Mouse (Mus musculus): ENCODE measurements around the gene Nthl1.
A peak's percentile ranks its signal among the peaks of the same experiment; 100 is the strongest.
"Not testable (repeated sequence)": the region's sequence is repeated elsewhere in the genome, so short reads cannot be mapped to it uniquely, and the experiment has no call there.

The Nthl1 gene

GRCm38 (mm10) chr17:24650070-24650616, 17.7 kb downstream of the Nthl1 start, which contains the start of gene Slc9a3r2:
Slc9a3r2 (minus strand) TSS chr17:24650327.
- no peak for DNase-seq (ENCODE audit: low read depth, low spot score)

- no peak for DNase-seq (ENCODE audit: low read depth, low spot score)
These were observed 18.3 kb downstream of the Nthl1 start for GRCm38 (mm10) chr17:24650766-24651165.

GRCm38 (mm10) chr17:24651835-24652234, 19.4 kb downstream of the Nthl1 start:
- DNase-seq (ENCODE audit: low read depth, low spot score): no peak

GRCm38 (mm10) chr17:24653967-24654710, 21.7 kb downstream of the Nthl1 start:
- peak; percentile 60 for DNase-seq (ENCODE audit: low read depth, low spot score)

- DNase-seq (ENCODE audit: low read depth, low spot score): no peak
These were observed 22.5 kb downstream of the Nthl1 start for GRCm38 (mm10) chr17:24654969-24655368.

- DNase-seq (ENCODE audit: low read depth, low spot score): no peak
These were observed 25.7 kb downstream of the Nthl1 start, which contains the start of gene Npw for GRCm38 (mm10) chr17:24658017-24658758. Npw (minus strand) TSS chr17:24658457.

- DNase-seq (ENCODE audit: low read depth, low spot score): not testable (repeated sequence)
These were observed 34.5 kb downstream of the Nthl1 start for GRCm38 (mm10) chr17:24667011-24667410.

- peak; percentile 50 for DNase-seq (ENCODE audit: low read depth, low spot score)
These were observed 34.9 kb downstream of the Nthl1 start for GRCm38 (mm10) chr17:24667416-24667815.

- not testable (repeated sequence) for DNase-seq (ENCODE audit: low read depth, low spot score)
These were observed 36.7 kb downstream of the Nthl1 start for GRCm38 (mm10) chr17:24669214-24669544.

- peak; percentile 89 for DNase-seq (ENCODE audit: low read depth, low spot score)
These were observed 37.2 kb downstream of the Nthl1 start, which contains the start of gene Zfp598 for GRCm38 (mm10) chr17:24669545-24670245. Zfp598 (plus strand) TSS chr17:24669687.

- DNase-seq (ENCODE audit: low read depth, low spot score): no peak
These were observed 37.9 kb downstream of the Nthl1 start for GRCm38 (mm10) chr17:24670246-24670844.

- DNase-seq (ENCODE audit: low read depth, low spot score): no peak
These were observed 38.9 kb downstream of the Nthl1 start for GRCm38 (mm10) chr17:24671346-24671745.

GRCm38 (mm10) chr17:24672141-24672540, 39.7 kb downstream of the Nthl1 start:
- DNase-seq (ENCODE audit: low read depth, low spot score): no peak

GRCm38 (mm10) chr17:24674277-24674676, 41.8 kb downstream of the Nthl1 start:
- DNase-seq (ENCODE audit: low read depth, low spot score): no peak

GRCm38 (mm10) chr17:24676187-24676586, 43.7 kb downstream of the Nthl1 start:
- peak; percentile 56 for DNase-seq (ENCODE audit: low read depth, low spot score)

- no peak for DNase-seq (ENCODE audit: low read depth, low spot score)
These were observed 44.4 kb downstream of the Nthl1 start for GRCm38 (mm10) chr17:24676877-24677276.

- no peak for DNase-seq (ENCODE audit: low read depth, low spot score)
These were observed 45.1 kb downstream of the Nthl1 start for GRCm38 (mm10) chr17:24677500-24678080.

GRCm38 (mm10) chr17:24686514-24686913, 54.0 kb downstream of the Nthl1 start:
- no peak for DNase-seq (ENCODE audit: low read depth, low spot score)

GRCm38 (mm10) chr17:24687146-24687595, 54.7 kb downstream of the Nthl1 start:
- no peak for DNase-seq (ENCODE audit: low read depth, low spot score)

GRCm38 (mm10) chr17:24687599-24687998, 55.1 kb downstream of the Nthl1 start:
- no peak for DNase-seq (ENCODE audit: low read depth, low spot score)
